Mouse (Mus musculus): ENCODE data around the gene Grin2c. TPM values are rescaled to one million over a fixed set of nuclear protein-coding genes. Genes with fewer than 3 reads are reported as not detected.

Gene Grin2c
- polyA plus RNA-seq, 1 experiment, result not detected

- H3ac ChIP-seq (ENCODE audit: control insufficient read depth, insufficient read length, low read depth), result no peak overlapping the region
- TF ChIP-seq CEBPB (IDR thresholded peaks at IDR 0.05; ENCODE audit: low read depth), result no peak
- TF ChIP-seq MYOG (IDR thresholded peaks at IDR 0.05; ENCODE audit: control insufficient read depth, extremely low read depth, insufficient read length), result no peak
- no peak for TF ChIP-seq CTCF (IDR thresholded peaks at IDR 0.05; ENCODE audit: control insufficient read depth, insufficient read depth, insufficient read length)
- no peak for TF ChIP-seq MAX (IDR thresholded peaks at IDR 0.05)
- TF ChIP-seq MYOD1 (IDR thresholded peaks at IDR 0.05; ENCODE audit: control insufficient read depth, insufficient read length, low read depth), result no peak
- TF ChIP-seq FOSL1 (IDR thresholded peaks at IDR 0.05; ENCODE audit: insufficient read depth, low read length, poor library complexity, severe bottlenecking), result no peak
- TF ChIP-seq USF1 (IDR thresholded peaks at IDR 0.05; ENCODE audit: low read depth), result no peak
- H3K79me3 ChIP-seq (ENCODE audit: low read depth), result no peaks in the 10 kb centered on the region
- no peaks in the 10 kb centered on the region for H3K36me3 ChIP-seq (ENCODE audit: control insufficient read depth, insufficient read depth)
- H3K4me3 ChIP-seq (ENCODE audit: insufficient read depth, poor library complexity, severe bottlenecking), result no peak overlapping the region
- H3K27me3 ChIP-seq (ENCODE audit: control insufficient read depth, insufficient read depth, insufficient read length), result no peaks in the 10 kb centered on the region
- no peaks in the 10 kb centered on the region for H3K79me2 ChIP-seq (ENCODE audit: control insufficient read depth, insufficient read depth)
Observed at GRCm38 (mm10) chr11:115227640-115228039, 39.4 kb downstream of the Grin2c start.

DNA sequence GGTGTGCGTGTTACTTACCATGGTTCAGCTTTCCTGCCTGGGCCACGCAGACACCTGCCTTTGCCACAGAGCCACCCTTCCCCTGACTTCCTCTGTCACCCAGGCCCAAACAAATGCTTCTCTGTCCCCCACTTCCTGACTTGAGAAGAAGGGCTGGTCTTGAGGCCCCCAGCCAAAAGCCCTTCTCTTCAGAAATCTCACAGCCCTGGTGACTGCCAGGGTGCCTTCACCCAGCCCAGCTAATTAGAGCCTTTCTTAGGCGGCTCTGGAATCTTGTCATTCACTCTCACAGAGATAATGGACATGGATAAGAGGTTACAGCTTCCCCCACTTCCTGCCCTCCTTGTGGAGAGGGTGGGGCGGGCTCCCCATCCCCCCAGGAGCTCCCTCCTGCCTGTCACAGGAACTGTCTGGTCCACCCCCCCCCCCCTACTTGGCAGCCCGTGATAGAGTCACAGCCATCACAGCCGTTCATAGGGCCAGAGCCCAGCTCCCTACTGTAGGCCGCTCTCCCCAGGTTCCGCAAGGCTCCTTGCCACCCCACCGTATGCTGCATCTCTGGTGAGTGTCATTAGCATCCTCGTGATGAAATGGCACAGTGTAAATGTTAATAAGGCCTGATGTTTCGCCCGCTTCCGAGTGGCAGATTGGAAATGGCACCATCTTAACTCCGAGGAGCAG is 40.1 kb downstream of the Grin2c start:
- Histone ChIP-seq H3K27me3 (ENCODE audit: control insufficient read depth, insufficient read depth, insufficient read length) (no peaks in the 10 kb centered on the region), H3ac (ENCODE audit: control insufficient read depth, insufficient read length, low read depth) (no peak overlapping the region), H3K36me3 (ENCODE audit: control insufficient read depth, insufficient read depth) (no peaks in the 10 kb centered on the region)

GRCm38 (mm10) chr11:115225301-115225700 is 41.7 kb downstream of the Grin2c start:
- Histone ChIP-seq H3K36me3 (ENCODE audit: control insufficient read depth, insufficient read depth) (no peaks in the 10 kb centered on the region), H3K27me3 (ENCODE audit: control insufficient read depth, insufficient read depth, insufficient read length) (no peaks in the 10 kb centered on the region), H3K79me3 (ENCODE audit: low read depth) (no peaks in the 10 kb centered on the region), H3K4me3 (ENCODE audit: insufficient read depth, poor library complexity, severe bottlenecking) (no peak overlapping the region), H3K79me2 (ENCODE audit: control insufficient read depth, insufficient read depth) (no peaks in the 10 kb centered on the region), H3ac (ENCODE audit: control insufficient read depth, insufficient read length, low read depth) (no peak overlapping the region)
- no peak for TF ChIP-seq CEBPB (IDR thresholded peaks at IDR 0.05; ENCODE audit: low read depth)
- no peak for TF ChIP-seq MYOG (IDR thresholded peaks at IDR 0.05; ENCODE audit: control insufficient read depth, extremely low read depth, insufficient read length)
- no peak for TF ChIP-seq CTCF (IDR thresholded peaks at IDR 0.05; ENCODE audit: control insufficient read depth, insufficient read depth, insufficient read length)
- TF ChIP-seq MAX (IDR thresholded peaks at IDR 0.05), result no peak
- no peak for TF ChIP-seq FOSL1 (IDR thresholded peaks at IDR 0.05; ENCODE audit: insufficient read depth, low read length, poor library complexity, severe bottlenecking)
- TF ChIP-seq MYOD1 (IDR thresholded peaks at IDR 0.05; ENCODE audit: control insufficient read depth, insufficient read length, low read depth), result no peak
- no peak for TF ChIP-seq USF1 (IDR thresholded peaks at IDR 0.05; ENCODE audit: low read depth)

More for the DNA sequence above, 40.1 kb downstream of the Grin2c start:
- TF ChIP-seq CEBPB (IDR thresholded peaks at IDR 0.05; ENCODE audit: low read depth), result no peak
- TF ChIP-seq USF1 (IDR thresholded peaks at IDR 0.05; ENCODE audit: low read depth), result no peak
- no peak for TF ChIP-seq MYOD1 (IDR thresholded peaks at IDR 0.05; ENCODE audit: control insufficient read depth, insufficient read length, low read depth)
- TF ChIP-seq CTCF (IDR thresholded peaks at IDR 0.05; ENCODE audit: control insufficient read depth, insufficient read depth, insufficient read length), result no peak
- TF ChIP-seq FOSL1 (IDR thresholded peaks at IDR 0.05; ENCODE audit: insufficient read depth, low read length, poor library complexity, severe bottlenecking), result no peak
- TF ChIP-seq MAX (IDR thresholded peaks at IDR 0.05), result no peak
- TF ChIP-seq MYOG (IDR thresholded peaks at IDR 0.05; ENCODE audit: control insufficient read depth, extremely low read depth, insufficient read length), result no peak
- Histone ChIP-seq H3K4me3 (ENCODE audit: insufficient read depth, poor library complexity, severe bottlenecking) (no peak overlapping the region), H3K79me3 (ENCODE audit: low read depth) (no peaks in the 10 kb centered on the region), H3K79me2 (ENCODE audit: control insufficient read depth, insufficient read depth) (no peaks in the 10 kb centered on the region)

GRCm38 (mm10) chr11:115224889-115225288 is 42.2 kb downstream of the Grin2c start:
- no peaks in the 10 kb centered on the region for H3K36me3 ChIP-seq (ENCODE audit: control insufficient read depth, insufficient read depth)
- no peak overlapping the region for H3ac ChIP-seq (ENCODE audit: control insufficient read depth, insufficient read length, low read depth)
- TF ChIP-seq CEBPB (IDR thresholded peaks at IDR 0.05; ENCODE audit: low read depth), result no peak
- no peak for TF ChIP-seq MYOD1 (IDR thresholded peaks at IDR 0.05; ENCODE audit: control insufficient read depth, insufficient read length, low read depth)
- TF ChIP-seq CTCF (IDR thresholded peaks at IDR 0.05; ENCODE audit: control insufficient read depth, insufficient read depth, insufficient read length), result no peak
- TF ChIP-seq USF1 (IDR thresholded peaks at IDR 0.05; ENCODE audit: low read depth), result no peak
- TF ChIP-seq MAX (IDR thresholded peaks at IDR 0.05), result no peak
- TF ChIP-seq MYOG (IDR thresholded peaks at IDR 0.05; ENCODE audit: control insufficient read depth, extremely low read depth, insufficient read length), result no peak
- H3K79me3 ChIP-seq (ENCODE audit: low read depth), result no peaks in the 10 kb centered on the region
- no peak overlapping the region for H3K4me3 ChIP-seq (ENCODE audit: insufficient read depth, poor library complexity, severe bottlenecking)
- no peaks in the 10 kb centered on the region for H3K27me3 ChIP-seq (ENCODE audit: control insufficient read depth, insufficient read depth, insufficient read length)
- H3K79me2 ChIP-seq (ENCODE audit: control insufficient read depth, insufficient read depth), result no peaks in the 10 kb centered on the region

DNA sequence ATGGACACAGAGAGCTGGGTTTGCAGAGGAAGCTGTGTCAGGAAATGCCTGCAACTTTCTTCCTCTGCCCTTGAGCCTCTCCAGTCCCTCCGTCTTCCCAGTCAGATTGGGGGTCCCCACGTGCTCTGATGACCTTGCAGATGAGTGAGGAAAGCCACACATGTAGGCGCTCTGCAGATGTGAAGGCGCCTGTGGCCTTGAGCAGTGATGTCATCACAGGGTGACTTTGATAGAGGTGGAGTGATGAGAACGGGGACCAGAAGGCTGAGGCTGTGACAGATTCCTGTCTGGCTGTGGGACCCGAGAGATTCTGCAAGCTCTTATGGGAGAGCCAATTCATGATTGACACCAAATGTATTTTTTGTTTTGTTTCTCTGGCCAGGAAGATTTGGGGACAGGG is 43.2 kb downstream of the Grin2c start:
- Histone ChIP-seq H3K36me3 (ENCODE audit: control insufficient read depth, insufficient read depth) (no peaks in the 10 kb centered on the region), H3K79me3 (ENCODE audit: low read depth) (no peaks in the 10 kb centered on the region), H3K27me3 (ENCODE audit: control insufficient read depth, insufficient read depth, insufficient read length) (no peaks in the 10 kb centered on the region), H3K4me3 (ENCODE audit: insufficient read depth, poor library complexity, severe bottlenecking) (no peak overlapping the region), H3ac (ENCODE audit: control insufficient read depth, insufficient read length, low read depth) (no peak overlapping the region), H3K79me2 (ENCODE audit: control insufficient read depth, insufficient read depth) (no peaks in the 10 kb centered on the region)
- TF ChIP-seq CEBPB (IDR thresholded peaks at IDR 0.05; ENCODE audit: low read depth), result no peak
- TF ChIP-seq MYOD1 (IDR thresholded peaks at IDR 0.05; ENCODE audit: control insufficient read depth, insufficient read length, low read depth), result no peak
- no peak for TF ChIP-seq MYOG (IDR thresholded peaks at IDR 0.05; ENCODE audit: control insufficient read depth, extremely low read depth, insufficient read length)
- no peak for TF ChIP-seq FOSL1 (IDR thresholded peaks at IDR 0.05; ENCODE audit: insufficient read depth, low read length, poor library complexity, severe bottlenecking)
- TF ChIP-seq MAX (IDR thresholded peaks at IDR 0.05), result no peak
- no peak for TF ChIP-seq CTCF (IDR thresholded peaks at IDR 0.05; ENCODE audit: control insufficient read depth, insufficient read depth, insufficient read length)
- no peak for TF ChIP-seq USF1 (IDR thresholded peaks at IDR 0.05; ENCODE audit: low read depth)
